Mouse (Mus musculus) stomach, postnatal 0 days (tissue): ENCODE results near the gene Klhl40.

Experiments
- CTCF ChIP-seq: IDR thresholded peaks from 2 replicates; pipeline ENCODE4 v1.5.1; 2016; ENCODE audit warnings: antibody characterized with exemption, low read depth, mild to moderate bottlenecking, moderate library complexity
- EP300 ChIP-seq: optimal IDR thresholded peaks from 2 replicates; pipeline ENCODE3; 2016; ENCODE audit warnings: antibody characterized with exemption

GRCm38 (mm10) chr9:121754624-121755023 is 22.8 kb upstream of the Klhl40 start:
- TF ChIP-seq EP300 (no peak), CTCF (no peak)
